Mouse (Mus musculus) R1 (cell line): ENCODE measurements at regions not wholly inside any gene's neighbourhood (a gene's known extent, or its start where the extent isn't known, plus 50 kb on each side); places are given as distances from the start of the nearest gene placed in this dataset.

Experiments
- DNase-seq: peaks from one replicate; pipeline ENCODE4 v3.0.0-alpha.2; 2018; ENCODE audit warnings: low read depth, low spot score

DNA sequence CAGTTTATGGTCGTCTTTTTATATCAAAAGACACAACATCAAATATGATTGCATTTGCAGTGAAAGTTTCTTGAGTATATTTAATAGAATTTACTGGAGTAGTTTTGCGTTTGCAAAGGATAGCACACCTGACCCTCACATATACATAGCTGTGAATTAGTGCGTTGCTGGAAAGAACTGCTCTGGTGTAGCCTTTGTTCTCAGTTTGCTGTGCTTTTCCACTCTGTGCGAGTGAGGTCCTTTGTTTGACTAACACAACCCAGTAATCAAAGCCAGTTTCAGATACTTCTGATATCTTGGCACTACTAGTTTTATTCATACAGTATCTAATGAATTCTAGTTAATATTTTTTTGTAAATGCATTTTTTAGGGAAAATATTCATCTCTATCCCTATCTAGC is 84.7 kb downstream of the Trim52 start:
- no peak for DNase-seq

GRCm38 (mm10) chr14:106193583-106193982 is 87.6 kb downstream of the Trim52 start:
- no peak for DNase-seq

- DNase-seq, result peak; percentile 2
Measured at GRCm38 (mm10) chr14:106194104-106194503, 88.1 kb downstream of the Trim52 start.

DNA sequence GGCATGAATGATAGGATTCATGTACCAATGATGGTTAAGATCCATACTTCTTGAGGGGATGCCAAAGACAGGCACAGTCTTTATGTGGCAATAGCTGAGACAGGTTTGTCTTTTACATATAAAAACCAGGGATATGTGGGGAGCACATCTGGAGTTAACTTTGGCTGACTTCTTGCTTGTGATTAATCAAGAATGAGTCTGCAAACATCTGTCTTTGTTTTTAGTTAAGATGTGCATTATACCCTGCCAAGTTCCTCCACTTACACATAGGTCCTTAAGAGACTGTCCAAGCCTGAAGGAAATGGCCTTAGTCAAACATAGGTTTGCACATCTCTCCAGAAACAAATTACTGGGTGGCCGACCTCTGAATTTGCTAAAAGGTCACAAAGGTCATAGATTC is 91.8 kb downstream of the Trim52 start:
- no peak for DNase-seq

DNA sequence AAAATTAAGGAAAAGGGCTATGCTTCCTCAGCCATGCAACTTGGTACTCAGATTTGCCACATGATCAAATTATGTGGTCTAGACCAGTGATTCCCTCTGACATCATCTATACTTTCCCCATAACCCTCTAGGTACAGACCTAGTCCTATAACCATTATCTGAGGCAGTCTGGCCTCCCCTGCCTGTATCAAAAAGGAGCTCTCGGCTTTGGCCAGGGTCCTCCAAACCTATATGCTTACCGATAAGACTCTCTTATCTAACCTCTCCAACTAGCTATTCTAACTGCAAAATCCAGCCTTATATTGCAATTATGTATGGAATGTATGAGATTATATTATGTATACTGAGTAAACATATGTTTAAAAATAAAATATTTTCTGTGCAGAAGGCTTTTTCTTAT is 93.1 kb downstream of the Trim52 start:
- DNase-seq, result no peak

GRCm38 (mm10) chr14:106199536-106200319 is 93.7 kb downstream of the Trim52 start:
- no peak for DNase-seq

DNA sequence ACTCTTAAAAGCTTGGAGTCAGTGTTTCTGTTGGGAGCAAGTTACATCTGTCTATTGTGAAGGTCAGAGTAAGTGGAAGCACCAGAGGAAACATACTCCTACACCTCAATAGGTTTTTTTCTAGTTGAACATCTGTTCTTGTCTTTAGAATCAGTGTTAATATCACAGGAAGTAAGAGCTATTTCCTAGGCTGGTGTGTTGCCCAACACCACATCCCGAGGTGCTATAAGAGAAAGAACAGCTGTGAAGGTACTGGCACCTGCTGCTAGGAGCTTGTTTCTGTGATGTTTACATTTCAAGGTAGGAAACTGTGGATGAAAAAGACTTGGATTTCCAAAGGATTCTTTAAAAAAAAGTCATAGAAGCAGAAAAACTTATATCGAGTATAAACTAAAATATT is 105.1 kb downstream of the Trim52 start:
- no peak for DNase-seq

- no peak for DNase-seq
Measured at GRCm38 (mm10) chr14:106217681-106218080, 111.7 kb downstream of the Trim52 start.

- DNase-seq, result no peak
Measured at GRCm38 (mm10) chr14:106219293-106219797, 113.3 kb downstream of the Trim52 start.

- no peak for DNase-seq
Measured at GRCm38 (mm10) chr14:106225401-106225800, 119.4 kb downstream of the Trim52 start.

DNA sequence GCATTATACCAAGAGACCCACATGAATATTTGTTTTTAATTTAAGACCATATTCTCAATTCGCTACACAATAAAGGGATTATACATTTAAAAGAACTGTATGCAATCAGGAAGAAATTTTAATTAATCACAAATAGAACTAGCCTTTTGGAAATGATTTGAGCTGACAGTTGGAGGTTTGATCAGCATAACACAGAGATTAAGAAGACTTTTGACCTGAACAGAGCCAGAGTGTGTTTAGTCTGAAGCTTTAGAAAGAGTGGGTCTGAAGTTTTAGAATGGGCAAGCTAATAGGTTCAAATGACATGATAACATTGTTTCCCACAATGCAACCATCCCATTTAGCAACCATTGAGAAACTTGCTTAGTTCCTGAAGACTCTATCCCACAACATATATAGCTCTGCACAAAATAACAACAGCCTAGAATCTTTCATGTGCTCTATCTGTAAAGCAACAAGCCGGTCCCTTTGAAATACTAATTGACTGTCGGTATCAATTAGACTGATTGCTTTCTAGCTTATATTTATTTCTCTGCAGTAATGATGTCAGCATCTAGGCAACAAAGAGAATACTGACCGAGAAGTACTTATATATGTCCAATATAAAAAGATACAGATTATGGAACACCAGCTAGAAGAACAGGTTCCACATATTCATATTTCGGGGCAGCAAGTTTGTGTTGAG is 135.9 kb downstream of the Trim52 start:
- no peak for DNase-seq

DNA sequence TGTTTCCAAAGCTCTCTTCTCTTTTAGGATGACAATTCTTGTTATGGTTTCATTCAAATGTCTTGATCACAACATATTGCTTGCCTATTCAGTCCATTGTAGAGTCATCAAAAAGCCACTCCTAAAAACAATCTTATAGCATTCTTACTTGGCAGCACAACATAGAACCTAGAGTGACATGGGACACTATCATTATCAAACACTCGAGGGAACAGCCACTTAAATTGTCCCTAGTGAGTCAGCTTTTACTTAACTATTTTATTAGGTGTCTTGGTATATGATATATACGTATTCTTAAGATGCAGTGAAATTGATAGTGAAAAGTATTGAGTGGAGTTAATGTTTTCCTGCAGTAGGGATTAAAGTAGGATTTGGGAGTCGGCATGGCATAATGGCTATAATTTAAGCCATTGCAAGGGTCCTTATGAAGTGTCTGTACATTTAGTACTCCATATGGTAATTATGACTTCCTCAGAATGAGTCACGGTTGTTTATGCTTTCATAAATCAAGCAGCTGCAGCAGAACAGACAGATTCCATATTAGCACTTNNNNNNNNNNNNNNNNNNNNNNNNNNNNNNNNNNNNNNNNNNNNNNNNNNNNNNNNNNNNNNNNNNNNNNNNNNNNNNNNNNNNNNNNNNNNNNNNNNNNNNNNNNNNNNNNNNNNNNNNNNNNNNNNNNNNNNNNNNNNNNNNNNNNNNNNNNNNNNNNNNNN is 153.6 kb downstream of the Trim52 start:
- DNase-seq, result no peak

- no peak for DNase-seq
Measured at GRCm38 (mm10) chr14:106265290-106265689, 159.3 kb downstream of the Trim52 start.

- DNase-seq, result no peak
Measured at GRCm38 (mm10) chr14:106267679-106268561, 161.9 kb downstream of the Trim52 start.

DNA sequence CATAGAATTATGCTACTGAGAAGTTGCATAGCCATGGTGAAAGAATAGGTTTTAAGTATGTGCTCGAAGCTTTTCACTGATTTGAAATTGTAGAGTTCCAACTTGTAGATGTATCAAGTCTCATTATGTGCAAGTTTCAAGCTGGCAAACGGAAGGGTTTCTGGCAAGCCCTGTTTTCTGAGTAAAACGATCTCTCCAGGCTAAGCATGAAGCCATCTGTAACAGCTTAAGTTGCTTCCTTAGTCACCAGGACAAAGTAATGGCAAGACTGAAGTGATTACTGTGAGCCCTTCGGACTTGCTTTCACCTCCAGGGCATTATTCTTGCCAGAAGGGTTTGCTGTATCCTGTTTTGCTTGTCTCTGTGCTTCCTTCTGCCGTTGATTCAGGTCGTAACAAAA is 163.7 kb downstream of the Trim52 start:
- DNase-seq, result no peak

- DNase-seq, result no peak
Measured at GRCm38 (mm10) chr14:106313558-106313957, 207.6 kb downstream of the Trim52 start.

DNA sequence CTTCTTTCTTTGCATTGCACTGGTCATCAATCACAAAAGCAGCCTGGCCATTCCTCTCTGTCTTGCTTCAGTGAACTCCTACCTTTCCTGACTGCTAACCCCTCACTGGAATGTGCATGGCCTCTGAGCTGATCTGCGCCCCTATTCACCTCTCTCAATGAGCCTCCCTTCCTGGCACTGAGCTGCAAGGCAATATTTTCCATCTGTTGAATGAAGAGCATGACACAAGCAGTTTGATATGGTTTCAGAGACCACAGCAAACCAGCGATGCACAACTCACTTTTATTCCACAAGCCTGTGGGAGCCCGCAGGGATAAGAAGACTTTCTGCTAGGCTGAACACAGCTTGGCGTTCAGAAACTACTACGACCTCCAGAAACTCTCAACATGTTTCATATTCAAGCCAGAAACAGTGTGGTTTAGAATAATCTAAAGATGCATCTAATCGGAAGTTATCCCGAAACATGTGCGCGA is 208.1 kb downstream of the Trim52 start:
- DNase-seq, result no peak

DNA sequence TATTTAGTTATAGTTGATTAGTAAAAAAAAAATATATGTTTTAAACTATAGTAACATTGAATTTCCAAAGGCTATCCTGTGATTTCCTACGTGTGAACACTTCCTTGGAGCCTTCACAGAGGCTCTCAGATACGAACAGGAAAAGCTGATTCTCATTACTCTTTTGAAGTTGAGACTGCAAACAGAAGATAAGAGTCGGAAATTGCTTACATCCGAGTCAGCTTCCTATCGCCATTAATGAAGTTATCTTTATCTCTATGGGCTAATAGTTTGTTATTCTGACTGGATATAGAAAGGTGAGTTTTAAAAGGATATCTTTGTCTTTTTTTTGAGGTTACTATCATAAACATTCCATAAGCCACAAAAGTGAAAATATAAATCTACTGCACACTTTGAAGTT is 212.8 kb downstream of the Trim52 start:
- DNase-seq, result no peak

- DNase-seq, result no peak
Measured at GRCm38 (mm10) chr14:106327653-106328283, 221.8 kb downstream of the Trim52 start.

- no peak for DNase-seq
Measured at GRCm38 (mm10) chr14:106364767-106365623, 259.0 kb downstream of the Trim52 start.
